Mouse (Mus musculus) testis, adult 2 months (tissue): Measurements from ENCODE around the gene Maml2. TPM values are rescaled to one million over a fixed set of nuclear protein-coding genes. Genes with fewer than 3 reads are reported as not detected.
A peak's percentile ranks its signal among the peaks of the same experiment; 100 is the strongest.

ENCODE experiments used
- H3K27ac ChIP-seq: fragments of 200-500 bp; 2 replicates; pipeline ENCODE4 v1.5.1; 2012; ENCODE audit warnings: low read depth, low read length; ENCODE audit not compliant: control insufficient read depth, insufficient read depth
- H3K27me3 ChIP-seq: fragments of 200-500 bp; 2 replicates; pipeline ENCODE4 v1.6.1; 2012; ENCODE audit warnings: mild to moderate bottlenecking, low read length, moderate library complexity; ENCODE audit not compliant: control insufficient read depth, insufficient read depth
- H3K36me3 ChIP-seq: fragments of 200-500 bp; 2 replicates; pipeline ENCODE4 v1.6.1; 2012; ENCODE audit warnings: mild to moderate bottlenecking, low read length; ENCODE audit not compliant: control insufficient read depth, insufficient read depth
- H3K4me1 ChIP-seq: fragments of 200-500 bp; 2 replicates; pipeline ENCODE4 v1.6.1; 2012; ENCODE audit warnings: low read length; ENCODE audit not compliant: control insufficient read depth, insufficient read depth
- H3K4me3 ChIP-seq: fragments of 200-500 bp; 2 replicates; pipeline ENCODE4 v1.5.1; 2012; ENCODE audit warnings: low read depth, mild to moderate bottlenecking, low read length, moderate library complexity, mixed read lengths; ENCODE audit not compliant: control insufficient read depth
- CTCF ChIP-seq: fragments of 200-500 bp; IDR thresholded peaks from 2 replicates; pipeline ENCODE4 v1.5.1; 2012; ENCODE audit warnings: low read depth, mild to moderate bottlenecking, inconsistent platforms, low read length, moderate library complexity; ENCODE audit not compliant: control insufficient read depth, insufficient read depth, insufficient replicate concordance
- POLR2A ChIP-seq: fragments of 200-500 bp; IDR thresholded peaks from 2 replicates; pipeline ENCODE4 v1.6.1; 2012; ENCODE audit warnings: low read depth, mild to moderate bottlenecking, inconsistent platforms, low read length, moderate library complexity; ENCODE audit not compliant: control insufficient read depth
- polyA plus RNA-seq: library from polyadenylated mRNA; depleted of rRNA; stranded (reverse); fragments of >200 nt; gene quantifications from 2 replicates; pipeline ENCODE4 v1.2.3, GENCODE M21; 2012

The Maml2 gene
- polyA plus RNA-seq, 1 experiment = 0.56 TPM

DNA sequence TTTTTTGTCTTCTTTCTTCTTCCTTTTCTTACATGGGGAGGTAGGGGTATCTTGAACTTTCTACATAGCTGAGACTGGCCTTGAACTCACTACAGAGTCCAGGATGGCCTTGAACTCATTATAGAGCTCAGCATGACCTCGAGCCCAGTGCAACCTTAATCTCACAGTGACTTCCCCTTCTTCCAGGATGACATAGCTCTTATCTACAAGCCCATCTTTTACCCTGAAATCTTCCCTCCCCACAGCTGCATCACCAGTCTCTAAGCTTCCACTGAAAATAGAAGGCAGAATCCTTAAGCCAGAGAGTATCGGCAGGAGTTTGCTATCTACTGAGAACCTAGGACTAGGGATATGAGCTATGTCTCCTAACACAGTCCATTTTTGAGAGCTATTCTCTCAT, 375.5 kb downstream of the Maml2 start:
- TF ChIP-seq POLR2A = no peak
- TF ChIP-seq CTCF = no peak
- H3K27ac ChIP-seq = no peak overlapping the region
- H3K36me3 ChIP-seq = no peaks in the 10 kb centered on the region
- H3K4me1 ChIP-seq = no peaks in the 10 kb centered on the region
- no peaks in the 10 kb centered on the region for H3K27me3 ChIP-seq
- no peak overlapping the region for H3K4me3 ChIP-seq

DNA sequence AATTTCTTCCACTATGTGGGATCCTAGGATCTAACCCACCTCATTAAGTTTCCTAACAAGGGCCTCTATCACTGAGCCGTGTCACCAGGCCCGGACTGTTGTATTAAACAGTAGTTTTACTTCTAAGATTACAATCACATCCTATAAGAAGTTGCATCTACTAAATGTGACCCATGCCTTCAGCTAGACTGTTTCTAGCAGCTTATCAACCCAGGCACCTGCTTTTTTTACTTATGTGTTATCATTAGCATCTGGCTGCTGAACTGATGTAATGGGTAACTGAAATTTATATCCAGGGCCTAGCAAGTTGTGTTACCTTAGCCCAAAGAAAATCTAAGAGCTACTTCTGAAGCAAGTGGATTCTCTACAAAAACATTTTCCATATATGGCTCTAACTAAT, 380.3 kb downstream of the Maml2 start:
- TF ChIP-seq CTCF (no peak), POLR2A (no peak)
- H3K4me1 ChIP-seq = no peaks in the 10 kb centered on the region
- H3K27ac ChIP-seq = no peak overlapping the region
- H3K27me3 ChIP-seq = no peaks in the 10 kb centered on the region
- no peak overlapping the region for H3K4me3 ChIP-seq
- H3K36me3 ChIP-seq = no peaks in the 10 kb centered on the region

DNA sequence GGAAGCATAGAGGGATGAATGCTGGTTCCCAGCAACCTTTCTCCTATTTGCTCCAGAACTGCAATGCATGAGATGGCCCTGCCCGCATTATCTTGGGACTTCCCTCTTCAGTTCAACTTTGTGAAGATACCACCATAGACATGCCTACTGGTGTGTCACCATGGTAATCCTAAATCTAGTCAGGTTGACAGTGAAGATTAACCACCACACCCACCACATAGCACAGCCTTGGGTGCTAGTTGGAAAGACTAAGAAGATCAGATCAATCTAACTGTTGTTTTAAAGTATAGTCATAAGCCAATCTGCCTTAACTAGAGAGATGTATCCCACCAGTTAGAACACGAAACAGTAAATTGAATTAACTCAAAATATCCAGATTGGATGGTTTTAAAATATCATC, 381.9 kb downstream of the Maml2 start:
- Histone ChIP-seq H3K36me3 (no peaks in the 10 kb centered on the region), H3K4me3 (no peak overlapping the region), H3K27ac (no peak overlapping the region), H3K27me3 (no peaks in the 10 kb centered on the region), H3K4me1 (no peaks in the 10 kb centered on the region)
- TF ChIP-seq POLR2A (no peak), CTCF (no peak)

DNA sequence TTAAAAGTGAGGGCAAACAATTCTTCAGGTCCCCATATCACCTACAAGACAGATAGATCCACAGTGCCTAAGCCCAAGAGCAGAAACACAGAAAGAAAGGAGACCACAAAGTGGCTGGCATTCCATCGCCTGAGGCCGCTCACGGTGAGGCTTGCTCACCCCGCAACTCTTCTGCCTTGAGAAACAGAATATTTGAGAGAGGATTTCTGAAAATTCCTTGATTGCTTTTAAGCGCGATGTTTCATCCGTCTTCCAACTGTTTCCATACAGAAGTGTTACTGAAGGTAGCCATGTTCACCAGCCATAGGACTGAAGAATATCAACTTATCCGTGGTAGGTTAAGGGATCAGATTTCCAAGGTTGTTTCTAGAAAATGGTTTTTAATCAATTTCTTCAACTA, 383.4 kb downstream of the Maml2 start:
- Histone ChIP-seq H3K27ac (no peak overlapping the region), H3K4me1 (no peaks in the 10 kb centered on the region), H3K36me3 (no peaks in the 10 kb centered on the region), H3K27me3 (no peaks in the 10 kb centered on the region), H3K4me3 (no peak overlapping the region)
- TF ChIP-seq POLR2A (no peak), CTCF (no peak)

DNA sequence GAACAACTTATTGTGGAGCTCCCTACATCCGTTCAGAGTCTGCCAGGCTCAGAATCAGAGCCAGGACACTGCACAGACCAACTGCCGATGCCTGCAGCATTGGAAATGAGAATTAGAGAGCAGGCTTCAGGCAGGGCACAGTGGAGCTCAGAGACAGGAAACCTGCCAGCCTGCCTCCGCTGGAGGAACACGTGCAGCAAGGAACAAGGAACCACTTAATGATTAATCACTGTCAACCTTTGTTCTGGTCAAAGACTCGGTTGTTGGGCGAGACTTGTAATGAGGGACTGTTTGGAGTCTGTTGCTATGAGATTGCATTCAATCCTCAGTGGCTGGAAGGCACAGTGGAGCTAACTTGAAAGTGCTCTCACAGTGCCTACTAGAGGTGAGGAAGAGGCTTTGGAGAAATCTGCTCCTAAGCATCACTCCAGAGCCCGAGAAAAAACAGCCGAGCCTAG, 383.9 kb downstream of the Maml2 start:
- no peak overlapping the region for H3K4me3 ChIP-seq
- H3K4me1 ChIP-seq = no peaks in the 10 kb centered on the region
- no peak overlapping the region for H3K27ac ChIP-seq
- no peaks in the 10 kb centered on the region for H3K36me3 ChIP-seq
- H3K27me3 ChIP-seq = no peaks in the 10 kb centered on the region
- TF ChIP-seq POLR2A (no peak), CTCF (no peak)

DNA sequence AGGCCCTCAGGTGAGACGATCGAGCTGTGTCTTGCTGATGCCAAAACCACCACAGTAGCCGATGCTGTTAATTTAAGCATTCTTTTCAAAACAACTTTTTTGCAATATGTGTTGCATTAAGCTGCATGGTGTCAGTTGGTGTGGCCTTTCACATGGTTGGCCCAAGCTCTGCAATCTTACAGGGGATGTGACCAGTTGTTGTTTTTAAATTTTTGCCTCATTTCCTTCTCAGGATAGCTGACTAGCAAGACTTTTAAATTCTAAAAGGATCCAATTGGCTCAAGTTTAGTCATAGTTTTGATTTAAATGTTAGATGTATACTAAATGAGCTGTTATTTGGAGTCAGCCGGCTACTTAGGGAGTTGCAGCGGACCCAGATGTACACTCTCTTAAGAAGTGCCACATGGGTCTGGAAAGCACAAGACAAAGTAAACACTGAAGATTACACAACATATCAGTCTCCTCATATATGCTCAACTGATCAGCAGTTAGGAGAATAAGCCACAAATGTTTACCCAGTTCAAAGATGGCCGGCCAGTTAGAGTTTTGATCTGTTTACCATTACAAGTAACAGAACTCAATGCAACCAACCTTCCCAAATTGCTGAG, 386.7 kb downstream of the Maml2 start:
- TF ChIP-seq CTCF (no peak), POLR2A (no peak)
- no peak overlapping the region for H3K27ac ChIP-seq
- H3K27me3 ChIP-seq = no peaks in the 10 kb centered on the region
- H3K36me3 ChIP-seq = no peaks in the 10 kb centered on the region
- no peak overlapping the region for H3K4me3 ChIP-seq
- no peaks in the 10 kb centered on the region for H3K4me1 ChIP-seq

DNA sequence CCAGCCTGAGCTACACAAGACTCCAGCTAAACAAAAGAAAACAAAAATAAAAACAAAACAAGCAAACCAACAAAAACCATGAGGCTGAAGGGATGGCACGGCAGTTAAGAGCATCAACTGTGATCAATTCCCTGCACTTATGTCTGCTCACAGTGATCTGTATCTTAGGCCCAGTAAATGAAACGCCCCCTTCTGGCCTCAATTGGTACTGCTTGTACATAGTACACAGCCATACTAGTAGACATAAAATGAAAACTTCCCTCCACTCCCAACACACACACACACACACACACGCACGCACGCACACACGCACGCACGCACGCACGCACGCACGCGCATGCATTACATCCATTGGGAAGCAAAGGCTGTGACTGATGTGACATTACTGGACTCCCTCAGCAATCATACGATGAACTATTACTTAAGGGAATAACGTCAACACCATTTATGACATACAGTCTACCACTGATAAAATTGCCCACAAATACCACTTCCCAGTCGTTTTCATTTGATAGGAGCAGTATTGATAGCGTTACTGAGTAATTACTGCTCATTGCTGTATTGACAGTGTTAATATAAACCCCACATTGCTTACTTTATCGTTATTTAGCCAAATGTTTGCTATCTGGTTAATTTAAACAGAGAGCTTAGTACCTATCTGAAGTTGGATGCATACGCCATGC, 389.4 kb downstream of the Maml2 start:
- H3K4me1 ChIP-seq = no peaks in the 10 kb centered on the region
- H3K27ac ChIP-seq = no peak overlapping the region
- TF ChIP-seq POLR2A (no peak), CTCF (0 out of 2 replicates have a peak, but pooled peaks have one; percentile 1)
- H3K4me3 ChIP-seq = no peak overlapping the region
- no peaks in the 10 kb centered on the region for H3K27me3 ChIP-seq
- no peaks in the 10 kb centered on the region for H3K36me3 ChIP-seq

DNA sequence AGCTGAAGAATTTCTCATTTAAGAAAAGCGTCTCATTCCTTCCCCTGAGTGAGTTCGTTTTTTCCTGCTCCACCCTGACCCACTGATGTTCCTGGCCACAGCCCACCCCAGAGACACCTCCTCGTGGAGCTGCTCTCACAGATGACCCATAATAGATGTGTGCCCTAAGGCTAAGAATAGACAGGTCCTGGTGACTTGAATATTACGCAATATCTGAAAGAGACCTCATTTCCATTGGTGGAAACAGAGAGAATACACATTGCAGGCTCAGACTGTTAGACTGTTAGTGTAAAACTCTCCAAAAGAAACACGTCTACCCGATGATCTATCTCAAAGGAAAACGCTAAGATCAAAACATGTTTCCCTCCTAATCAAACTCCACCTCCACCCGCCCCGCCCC, 391.2 kb downstream of the Maml2 start:
- TF ChIP-seq POLR2A = no peak
- no peak for TF ChIP-seq CTCF
- H3K36me3 ChIP-seq = no peaks in the 10 kb centered on the region
- H3K27ac ChIP-seq = no peak overlapping the region
- no peaks in the 10 kb centered on the region for H3K4me1 ChIP-seq
- no peak overlapping the region for H3K4me3 ChIP-seq
- no peaks in the 10 kb centered on the region for H3K27me3 ChIP-seq
